Mouse (Mus musculus) spleen, adult 2 months (tissue): Measurements from ENCODE around the gene Lhpp.

ENCODE experiments used
- CTCF ChIP-seq: fragments of 200-500 bp; IDR thresholded peaks from 2 replicates; pipeline ENCODE4 v1.5.1; 2011; ENCODE audit warnings: mild to moderate bottlenecking, inconsistent platforms; ENCODE audit not compliant: insufficient read depth, insufficient read length, insufficient replicate concordance; ENCODE audit errors: extremely low read depth
- POLR2A ChIP-seq: fragments of 200-500 bp; IDR thresholded peaks from 2 replicates; pipeline ENCODE4 v1.6.1; 2011; ENCODE audit warnings: low read depth, low read length, inconsistent platforms

DNA sequence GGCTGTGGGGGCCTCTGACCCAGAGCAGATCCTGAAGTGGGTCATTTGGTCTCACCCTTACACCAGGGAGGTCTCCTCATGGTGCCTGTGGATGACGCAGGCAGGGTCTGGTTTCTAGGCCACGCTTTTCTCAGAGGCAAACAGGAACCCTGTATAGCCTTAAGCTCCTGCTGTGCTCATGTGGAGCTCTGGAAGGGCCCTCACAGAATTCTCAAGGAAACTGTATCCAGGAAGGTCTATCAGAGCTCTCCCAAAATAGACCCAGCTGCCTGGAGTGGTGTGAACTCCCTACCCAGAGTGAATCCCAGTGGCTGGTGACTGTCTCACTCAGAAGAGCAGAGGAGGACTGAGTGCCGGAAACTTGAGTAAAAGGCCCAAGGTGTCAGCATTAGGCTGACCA, 44.0 kb downstream of the Lhpp start:
- no peak for TF ChIP-seq CTCF
- TF ChIP-seq POLR2A: no peak
